Mouse (Mus musculus) urinary bladder, postnatal 10 days (tissue): Measurements from ENCODE around the gene Atxn1.
A peak's percentile ranks its signal among the peaks of the same experiment; 100 is the strongest.

Source experiments
- DNase-seq: peaks from one replicate; pipeline ENCODE4 v3.0.0; 2022; ENCODE audit warnings: low spot score

Gene Atxn1

DNA sequence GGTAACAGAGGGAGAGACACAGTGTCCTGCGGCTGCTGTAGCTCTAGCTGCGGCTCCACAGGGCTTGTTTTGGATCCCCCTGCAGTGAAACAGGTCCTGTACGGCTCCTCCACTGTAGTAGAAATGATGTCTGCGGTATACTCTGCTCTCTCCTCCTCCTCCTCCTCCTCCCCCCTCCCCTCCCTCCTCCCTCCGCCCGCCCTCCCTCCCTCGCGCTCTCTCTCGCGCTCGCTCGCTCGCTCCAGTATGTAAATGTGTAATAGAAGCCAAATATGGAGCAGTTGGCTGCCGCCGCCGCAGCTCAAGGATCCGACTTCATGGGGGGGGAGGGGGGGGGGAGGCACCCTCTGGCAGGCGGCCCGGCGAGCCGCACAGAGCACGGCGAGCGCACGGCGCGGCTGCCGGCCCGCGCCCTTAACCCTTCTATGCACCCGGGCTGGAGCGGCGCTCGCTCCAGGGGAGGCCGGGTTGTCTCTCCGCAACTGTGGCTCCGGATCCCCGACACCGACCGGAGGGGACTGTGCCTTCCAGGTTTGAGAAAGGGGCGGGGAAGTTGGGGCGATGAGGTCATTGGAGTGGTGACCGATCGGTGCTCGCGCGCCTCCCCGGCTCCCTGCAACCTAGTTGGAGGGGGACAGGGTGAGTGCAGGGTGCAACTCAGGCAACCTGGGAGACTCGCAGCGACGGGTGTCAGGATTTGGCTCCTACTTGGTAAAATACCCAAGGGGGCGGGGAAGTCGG, at the start of gene Atxn1:
Atxn1 (minus strand) TSS at position 156 of the 741 bp plus-strand sequence.
- DNase-seq: peak; percentile 36

GRCm38 (mm10) chr13:46011232-46011631, 46.4 kb upstream of the Atxn1 start:
- no peak for DNase-seq

DNA sequence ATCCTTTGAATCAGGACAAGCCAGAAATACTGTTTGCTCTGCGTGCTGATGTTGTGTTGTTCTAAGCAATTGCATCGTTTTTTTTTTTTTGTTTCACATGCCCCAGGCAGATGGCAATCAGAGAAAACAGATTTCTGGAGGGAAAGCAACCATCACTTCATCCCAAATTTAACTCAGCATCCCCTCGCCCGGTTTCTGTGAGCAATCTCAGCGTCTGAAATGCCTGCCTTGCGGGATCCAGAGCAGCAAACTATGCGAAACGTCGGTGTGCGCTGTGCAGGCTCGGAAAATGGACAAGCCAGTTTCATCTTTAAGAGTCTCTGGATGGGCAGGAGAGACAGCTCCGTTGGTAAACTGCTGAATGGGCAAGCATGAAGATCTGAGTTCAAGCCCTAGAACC, 45.3 kb upstream of the Atxn1 start:
- no peak for DNase-seq

DNA sequence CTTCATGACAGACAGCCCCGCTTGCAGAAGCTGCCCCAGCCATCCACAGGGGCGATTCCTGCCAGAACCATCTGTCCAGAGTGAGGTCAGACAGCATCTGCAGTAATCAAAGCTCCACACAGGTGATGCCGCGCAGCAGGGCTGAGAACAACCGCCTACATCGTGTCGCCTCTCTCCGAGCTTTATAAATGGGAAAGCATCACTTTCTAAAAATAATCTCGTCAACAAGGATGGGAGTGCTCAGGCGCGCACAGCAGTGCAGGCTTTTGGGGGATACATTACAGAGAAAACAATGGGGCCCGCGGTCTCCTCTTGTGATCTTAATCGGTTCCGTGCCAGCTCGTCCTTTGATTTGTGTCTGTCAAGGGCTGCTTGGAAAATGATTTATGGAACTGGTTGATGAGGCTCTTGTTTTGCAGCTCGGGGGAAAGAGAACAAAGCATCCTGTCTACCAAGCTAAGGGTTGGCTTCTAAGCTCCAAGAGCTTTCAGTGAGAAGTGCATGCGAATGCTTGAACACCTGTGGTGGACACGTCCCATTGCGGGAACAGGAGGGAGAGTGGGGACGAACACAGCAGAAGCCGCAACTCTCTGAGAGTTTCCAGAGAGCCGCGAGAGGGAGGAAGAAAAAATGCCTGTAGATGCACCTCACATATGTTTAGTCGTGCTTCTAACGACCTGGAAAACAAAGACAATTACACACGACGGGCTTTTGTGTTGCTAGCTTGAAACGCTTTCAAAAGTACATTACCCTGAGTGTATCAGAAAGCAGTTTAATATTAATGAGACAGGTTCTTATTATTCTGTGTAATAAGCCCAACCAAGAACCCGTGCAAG, 44.2 kb upstream of the Atxn1 start:
- no peak for DNase-seq

GRCm38 (mm10) chr13:46006211-46007102, 41.6 kb upstream of the Atxn1 start:
- DNase-seq: no peak

DNA sequence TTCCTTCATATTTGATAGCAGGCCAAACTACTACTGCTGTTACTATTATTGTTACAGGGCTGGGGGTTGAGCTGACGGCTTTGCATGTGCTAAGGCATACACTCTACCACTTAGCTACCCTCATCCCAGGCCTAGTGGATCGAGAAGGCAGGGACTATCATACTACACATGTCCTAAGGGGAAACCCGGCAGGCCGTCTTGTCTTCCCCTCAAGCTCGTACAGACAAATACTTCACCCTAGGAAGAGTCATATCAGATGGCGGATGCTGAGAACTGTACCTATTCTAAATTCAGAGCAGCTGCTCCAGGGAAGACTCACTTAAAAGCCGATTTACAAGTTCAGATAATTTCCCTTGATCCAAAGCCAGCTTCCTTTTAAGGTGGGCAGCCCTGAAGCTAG, 40.8 kb upstream of the Atxn1 start:
- DNase-seq: no peak

DNA sequence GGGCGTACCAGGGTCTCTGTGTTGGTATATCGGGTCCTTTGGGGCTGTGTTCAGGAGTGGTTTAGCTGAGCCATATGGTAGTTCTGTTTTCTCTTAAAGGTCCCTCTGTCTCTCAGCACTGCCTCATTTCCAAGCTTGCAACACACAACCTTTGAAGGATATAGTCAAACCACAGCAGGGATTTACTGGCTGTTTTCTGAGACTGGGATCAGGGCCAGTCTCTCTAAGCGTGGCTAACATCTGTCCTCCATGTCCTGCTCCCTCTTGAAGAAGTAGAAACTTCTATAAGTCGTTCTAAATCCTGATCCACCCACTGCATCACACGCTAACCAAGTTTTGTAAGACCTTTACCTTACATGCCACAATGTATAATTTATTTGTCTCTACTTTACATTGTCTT, 36.5 kb upstream of the Atxn1 start:
- no peak for DNase-seq

- no peak for DNase-seq
These were observed 28.1 kb upstream of the Atxn1 start for GRCm38 (mm10) chr13:45992953-45993352.

- DNase-seq: no peak
These were observed 25.7 kb upstream of the Atxn1 start for GRCm38 (mm10) chr13:45990486-45990885.

DNA sequence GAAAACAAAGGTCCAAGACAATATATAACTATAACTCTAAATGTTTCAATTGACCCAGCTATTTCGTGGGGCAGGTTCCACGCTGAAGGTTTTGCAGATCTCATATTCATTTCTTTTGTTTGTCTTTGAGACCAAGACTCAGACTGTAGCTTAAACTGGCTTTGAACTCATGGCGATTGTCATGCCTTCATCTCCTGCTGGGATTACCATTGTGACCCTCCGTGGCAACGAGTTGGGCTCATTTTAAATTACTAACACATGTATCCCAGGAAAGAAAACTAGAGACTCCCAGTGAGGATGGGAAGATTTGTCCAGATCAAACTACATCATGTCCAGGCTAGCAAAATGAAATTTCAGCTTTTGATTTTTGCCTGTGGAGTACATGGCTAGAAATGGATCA, 14.4 kb upstream of the Atxn1 start:
- no peak for DNase-seq

- no peak for DNase-seq
These were observed 12.1 kb upstream of the Atxn1 start for GRCm38 (mm10) chr13:45976894-45977293.

DNA sequence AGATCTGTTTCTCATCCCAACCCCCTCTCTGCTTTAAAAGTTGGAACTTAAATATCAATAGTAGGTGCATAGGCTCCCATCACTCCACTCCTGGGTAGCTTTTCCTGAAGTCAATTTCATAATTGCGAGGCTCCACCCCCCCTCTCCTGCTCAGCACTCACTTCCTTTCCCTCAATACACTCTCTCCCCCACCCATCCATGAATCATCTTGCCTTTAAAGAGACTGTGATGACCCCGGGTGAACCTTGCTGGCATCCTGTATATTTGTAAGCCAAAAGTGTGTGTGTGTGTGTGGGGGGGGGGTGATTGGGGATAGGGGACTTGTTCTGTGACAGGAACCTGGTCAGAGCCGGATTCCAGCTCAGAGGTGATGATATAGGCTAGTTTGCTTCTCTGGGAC, 9.8 kb upstream of the Atxn1 start:
- no peak for DNase-seq

- DNase-seq: no peak
These were observed 9.2 kb upstream of the Atxn1 start for GRCm38 (mm10) chr13:45973972-45974490.

GRCm38 (mm10) chr13:45970920-45971536, 6.2 kb upstream of the Atxn1 start:
- no peak for DNase-seq

GRCm38 (mm10) chr13:45968206-45968605, 3.4 kb upstream of the Atxn1 start:
- no peak for DNase-seq

- no peak for DNase-seq
These were observed 2.6 kb upstream of the Atxn1 start for GRCm38 (mm10) chr13:45967371-45967770.

GRCm38 (mm10) chr13:45966586-45966985, 1.8 kb upstream of the Atxn1 start:
- DNase-seq: no peak

DNA sequence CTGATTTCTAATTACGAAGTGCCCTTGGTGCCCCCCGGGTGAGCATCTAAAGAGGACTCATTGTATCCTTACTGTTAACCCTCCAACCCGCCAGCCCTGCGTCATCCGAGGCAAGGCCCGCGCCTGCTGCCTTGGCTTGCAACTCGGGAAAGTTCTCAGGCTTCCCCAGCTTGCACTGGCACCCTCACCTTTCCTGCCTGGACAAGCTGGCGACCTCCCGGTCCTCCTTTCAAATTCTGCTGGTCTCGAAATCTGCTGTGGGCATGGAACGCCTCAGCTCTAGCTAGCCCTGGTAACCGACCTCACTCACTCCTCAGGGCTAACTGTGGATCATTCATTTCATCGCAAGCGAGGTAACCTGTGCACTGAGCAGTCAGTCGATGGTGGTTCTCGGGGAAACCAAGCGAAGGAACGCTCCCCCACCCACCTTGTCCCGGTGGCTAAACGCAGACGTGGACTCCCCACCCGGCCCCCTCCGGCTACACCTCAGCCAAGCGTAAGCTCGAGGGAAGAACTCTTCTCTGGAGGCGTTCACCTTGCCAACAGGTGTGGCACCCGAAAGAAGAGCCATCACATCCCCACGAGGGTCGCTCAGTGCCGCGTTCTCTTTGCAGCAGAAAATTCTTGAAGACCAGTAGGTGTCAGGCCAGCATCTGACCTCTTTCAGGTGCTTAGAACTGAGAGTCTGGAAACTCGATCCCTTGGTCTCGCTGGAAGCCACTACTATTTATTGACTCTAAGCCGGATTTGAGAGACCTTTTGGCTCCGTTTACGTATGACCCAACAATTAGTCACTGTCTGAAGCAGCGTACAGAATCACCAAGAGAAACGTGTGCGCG, 1.0 kb upstream of the Atxn1 start:
- no peak for DNase-seq

GRCm38 (mm10) chr13:45964331-45964852, 416 bp downstream of the Atxn1 start:
- DNase-seq: peak; percentile 21
